Mouse (Mus musculus): ENCODE data around the gene Dffa.

DNA sequence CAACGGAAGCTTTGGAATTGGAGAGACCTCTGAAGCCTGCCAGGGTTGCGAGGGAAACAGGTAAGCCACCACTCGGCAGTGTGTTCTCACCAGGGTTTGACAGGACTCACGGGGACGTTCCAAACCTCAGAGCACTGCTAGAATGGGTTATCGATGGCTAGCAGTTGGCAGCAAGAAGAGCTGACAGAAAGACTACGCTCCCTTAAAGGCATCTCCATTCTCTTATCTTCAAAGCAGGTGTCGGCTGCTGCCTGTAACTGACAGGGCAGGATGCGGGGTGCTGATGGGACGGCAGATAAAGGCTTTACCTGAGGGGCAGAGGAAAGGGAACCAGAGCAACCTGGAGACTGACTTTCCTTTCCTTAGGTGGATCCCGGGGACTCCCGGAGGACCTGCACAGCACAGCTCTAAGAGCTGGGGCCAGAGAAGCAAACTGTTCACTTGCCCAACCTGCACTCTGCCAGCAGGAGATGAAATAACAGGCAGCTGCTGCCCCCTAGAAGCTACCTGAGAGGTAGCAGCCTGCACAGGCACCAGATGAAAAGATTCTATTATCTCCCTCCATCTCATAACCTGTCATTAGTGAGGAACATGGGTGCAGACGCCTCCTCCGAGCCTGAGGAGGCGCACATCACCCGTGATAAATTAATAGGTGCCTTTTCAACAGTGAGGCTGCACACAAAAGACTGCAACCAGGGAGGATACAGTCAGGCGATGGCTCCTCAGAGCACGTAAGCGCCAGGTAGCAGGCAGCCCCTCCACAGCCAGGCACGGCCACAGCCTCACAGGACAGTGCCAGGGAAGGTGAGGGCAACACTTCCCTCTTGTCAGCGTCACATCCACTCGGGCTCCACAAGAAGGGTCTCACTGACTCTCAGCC lies 37.0 kb upstream of the Dffa start:
- TF ChIP-seq EP300 (IDR thresholded peaks at IDR 0.05; ENCODE audit: insufficient read depth, low read depth, low read length) = no peak
- peak; percentile 61 for TF ChIP-seq CTCF (IDR thresholded peaks at IDR 0.05; ENCODE audit: low read depth, low read length)
- no peak for TF ChIP-seq POLR2A (IDR thresholded peaks at IDR 0.05; ENCODE audit: insufficient read depth, low read length)
